Mouse (Mus musculus): Measurements from ENCODE around the gene Rhbdf1.

Rhbdf1 gene

GRCm38 (mm10) chr11:32221951-32222409 is at the start of gene Rhbdf1:
TSS of gene Rhbdf1 (minus strand) at chr11:32222300.
- peak; percentile 77 for DNase-seq (ENCODE audit: low spot score)

GRCm38 (mm10) chr11:32271178-32271577 is 49.1 kb upstream of the Rhbdf1 start:
- DNase-seq (ENCODE audit: low spot score), result no peak

DNA sequence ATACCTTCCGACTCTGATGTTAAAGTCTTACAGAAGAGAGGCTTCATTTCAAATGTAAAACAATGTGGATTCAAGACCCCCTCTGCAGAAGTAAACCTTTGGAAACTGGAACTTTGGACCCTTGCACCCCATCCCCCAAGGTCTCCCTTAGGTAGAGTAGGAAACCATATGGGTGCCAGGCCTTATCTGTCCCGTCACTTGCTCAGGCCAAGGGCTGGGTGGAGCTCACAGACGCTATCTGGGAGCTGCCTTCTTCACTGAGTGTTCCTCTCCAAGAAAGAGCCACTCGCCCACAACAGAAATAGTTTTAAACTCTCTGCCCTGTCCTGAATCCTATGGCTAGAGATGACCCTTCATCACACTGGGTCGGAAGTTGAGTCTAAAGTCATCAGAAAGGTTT is 46.9 kb upstream of the Rhbdf1 start:
- DNase-seq (ENCODE audit: low spot score), result no peak

- DNase-seq (ENCODE audit: low spot score), result peak; percentile 31
These were observed 45.9 kb upstream of the Rhbdf1 start for GRCm38 (mm10) chr11:32267964-32268363.

- peak; percentile 99 for DNase-seq (ENCODE audit: low spot score)
These were observed 45.2 kb upstream of the Rhbdf1 start, which contains the start of gene Nprl3 for GRCm38 (mm10) chr11:32267188-32267884. TSS of gene Nprl3 (minus strand) at chr11:32267707.

GRCm38 (mm10) chr11:32266776-32267175 is 44.7 kb upstream of the Rhbdf1 start:
- DNase-seq (ENCODE audit: low spot score), result no peak

DNA sequence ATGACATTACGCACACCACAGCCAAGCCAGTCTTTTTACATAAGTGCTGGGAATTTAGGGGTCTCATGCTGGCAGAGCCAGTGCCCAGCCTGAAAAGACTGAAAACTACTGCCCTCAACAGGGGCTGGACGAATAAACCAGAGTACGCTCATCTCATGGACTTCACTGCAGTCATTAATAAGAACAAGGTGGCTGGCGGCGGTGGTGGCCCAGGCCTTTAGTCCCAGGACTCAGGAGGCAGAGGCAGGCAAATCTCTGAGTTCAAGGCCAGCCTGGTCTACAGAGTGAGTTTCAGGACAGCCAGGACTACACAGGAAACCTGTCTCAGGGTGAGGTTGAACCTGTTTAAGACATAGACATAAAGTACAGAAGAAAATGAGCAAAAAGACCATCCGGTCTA is 44.1 kb upstream of the Rhbdf1 start:
- no peak for DNase-seq (ENCODE audit: low spot score)

DNA sequence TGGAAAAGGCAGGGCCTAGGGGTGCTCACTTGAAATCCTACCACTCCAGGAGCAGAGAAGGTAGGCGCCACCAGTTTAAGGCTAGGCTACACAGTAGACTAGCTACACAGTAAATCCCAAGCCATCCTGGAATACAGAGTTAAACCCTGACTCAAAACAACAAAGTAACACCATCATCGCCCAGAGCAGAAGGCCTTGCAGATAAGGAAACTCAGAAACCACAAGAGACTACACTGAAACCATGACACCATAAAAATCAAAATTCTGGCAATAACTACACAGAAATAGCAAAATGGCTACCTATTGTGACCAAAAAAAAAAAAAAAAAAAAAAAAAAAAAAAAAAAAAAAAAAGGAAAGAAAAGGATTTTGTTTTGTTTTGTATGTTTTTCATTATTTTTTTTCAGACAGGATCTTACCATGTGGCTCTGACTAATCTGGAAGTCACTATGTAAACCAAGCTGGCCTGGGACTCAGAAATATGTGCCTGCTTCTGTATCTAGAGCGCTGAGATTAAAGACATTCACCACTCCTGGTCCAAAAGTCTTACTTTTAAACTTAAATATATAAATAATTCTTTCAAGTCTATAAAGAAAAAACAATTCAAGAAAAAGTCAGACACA is 43.1 kb upstream of the Rhbdf1 start:
- DNase-seq (ENCODE audit: low spot score), result no peak

DNA sequence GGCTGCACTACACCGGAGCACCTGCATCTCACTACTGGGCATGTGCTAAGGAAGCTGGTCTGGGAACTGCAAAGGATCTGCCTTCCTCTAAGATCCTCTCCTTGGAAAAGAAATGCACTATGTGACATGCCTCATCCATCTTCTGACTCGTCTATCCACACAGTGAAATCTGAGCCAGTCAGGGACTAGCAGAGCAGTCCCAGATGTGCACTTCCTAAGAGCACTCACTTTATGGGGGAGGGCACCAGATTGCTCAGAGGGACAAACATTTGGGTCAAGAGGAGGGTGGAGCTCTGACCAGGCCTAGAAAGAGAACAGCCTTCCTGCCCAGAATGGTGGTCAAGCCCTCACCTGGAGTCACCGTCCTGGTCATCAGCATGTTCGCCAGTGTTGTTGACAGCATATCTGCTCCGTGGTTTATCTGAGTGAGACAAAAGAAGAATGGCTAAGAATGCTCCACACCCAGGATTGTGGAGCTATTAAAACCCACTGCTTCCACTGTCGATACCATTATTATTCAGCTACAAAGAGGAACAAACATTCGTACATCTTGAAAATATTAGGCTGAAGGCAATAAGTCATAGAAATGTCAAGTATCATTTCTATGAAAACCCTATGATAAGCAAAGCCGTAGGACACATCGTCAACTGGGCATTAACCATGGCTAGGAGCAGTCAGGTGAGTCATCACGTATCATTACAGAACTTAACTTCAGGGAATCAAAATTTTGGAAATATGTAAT is 40.7 kb upstream of the Rhbdf1 start:
- DNase-seq (ENCODE audit: low spot score), result no peak

DNA sequence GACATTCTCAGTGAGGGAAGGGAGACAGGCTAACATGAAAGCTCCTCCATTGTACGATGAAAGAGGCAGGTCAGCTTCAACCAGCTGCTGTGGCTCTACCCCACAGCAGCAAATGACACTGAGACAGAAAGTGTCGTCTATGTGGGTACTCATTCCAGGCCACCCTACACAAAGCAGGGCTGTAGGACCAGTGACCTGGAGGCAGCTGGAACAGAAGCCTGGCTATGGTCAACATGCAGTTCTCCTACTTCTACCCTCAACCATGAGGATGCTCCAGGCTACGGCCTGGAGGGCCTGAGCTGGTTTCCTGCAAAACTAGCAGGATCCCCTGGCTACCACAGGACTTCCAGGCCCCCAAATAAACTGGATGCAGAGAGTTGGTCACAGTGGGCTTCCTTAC is 34.5 kb upstream of the Rhbdf1 start:
- DNase-seq (ENCODE audit: low spot score), result no peak

GRCm38 (mm10) chr11:32256146-32256545 is 34.0 kb upstream of the Rhbdf1 start:
- DNase-seq (ENCODE audit: low spot score), result no peak

DNA sequence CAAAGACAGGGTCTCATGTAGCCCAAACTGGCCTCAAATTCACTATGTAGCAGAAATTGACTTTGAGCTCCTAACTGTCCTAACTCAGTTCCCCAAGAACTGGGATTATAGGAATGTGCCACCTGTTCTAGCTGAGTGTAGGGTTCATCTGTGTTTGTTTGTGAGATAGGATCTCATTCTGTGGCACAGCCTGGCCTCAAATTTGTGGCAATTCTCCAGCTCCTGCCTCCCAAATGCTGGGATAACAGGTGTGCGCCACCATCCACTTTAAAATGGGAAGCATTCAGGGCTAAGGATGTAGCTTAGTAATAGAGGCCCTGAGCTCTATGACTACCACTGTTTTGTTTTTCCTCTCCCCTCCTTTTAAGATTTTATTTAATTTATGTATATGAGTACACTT is 31.0 kb upstream of the Rhbdf1 start:
- DNase-seq (ENCODE audit: low spot score), result no peak

GRCm38 (mm10) chr11:32250880-32251763 is 29.0 kb upstream of the Rhbdf1 start:
- no peak for DNase-seq (ENCODE audit: low spot score)

- DNase-seq (ENCODE audit: low spot score), result no peak
These were observed 26.2 kb upstream of the Rhbdf1 start for GRCm38 (mm10) chr11:32248350-32248749.

GRCm38 (mm10) chr11:32247068-32247467 is 25.0 kb upstream of the Rhbdf1 start:
- peak; percentile 60 for DNase-seq (ENCODE audit: low spot score)

- DNase-seq (ENCODE audit: low spot score), result no peak
These were observed 23.5 kb upstream of the Rhbdf1 start for GRCm38 (mm10) chr11:32245614-32246013.

GRCm38 (mm10) chr11:32244617-32245016 is 22.5 kb upstream of the Rhbdf1 start:
- DNase-seq (ENCODE audit: low spot score), result no peak

DNA sequence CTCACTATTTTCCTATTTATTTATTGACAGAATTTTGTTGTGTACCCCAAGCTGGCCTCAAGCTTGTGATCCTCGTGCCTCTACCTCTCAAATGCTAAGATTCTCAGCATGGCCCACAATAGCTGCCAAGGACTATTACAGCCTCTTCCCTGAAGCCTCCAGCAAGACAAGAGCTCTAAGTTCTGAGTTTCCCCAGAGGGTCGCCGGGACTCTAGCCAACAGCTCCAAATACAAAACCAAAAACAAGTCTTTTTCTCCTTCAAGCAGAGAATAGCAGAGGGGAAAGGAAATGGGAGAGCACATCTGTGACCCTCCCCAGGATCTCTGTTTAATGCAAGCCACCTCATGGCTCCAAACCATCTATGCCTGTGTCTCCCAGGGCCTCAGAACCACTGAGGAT is 22.0 kb upstream of the Rhbdf1 start:
- no peak for DNase-seq (ENCODE audit: low spot score)

DNA sequence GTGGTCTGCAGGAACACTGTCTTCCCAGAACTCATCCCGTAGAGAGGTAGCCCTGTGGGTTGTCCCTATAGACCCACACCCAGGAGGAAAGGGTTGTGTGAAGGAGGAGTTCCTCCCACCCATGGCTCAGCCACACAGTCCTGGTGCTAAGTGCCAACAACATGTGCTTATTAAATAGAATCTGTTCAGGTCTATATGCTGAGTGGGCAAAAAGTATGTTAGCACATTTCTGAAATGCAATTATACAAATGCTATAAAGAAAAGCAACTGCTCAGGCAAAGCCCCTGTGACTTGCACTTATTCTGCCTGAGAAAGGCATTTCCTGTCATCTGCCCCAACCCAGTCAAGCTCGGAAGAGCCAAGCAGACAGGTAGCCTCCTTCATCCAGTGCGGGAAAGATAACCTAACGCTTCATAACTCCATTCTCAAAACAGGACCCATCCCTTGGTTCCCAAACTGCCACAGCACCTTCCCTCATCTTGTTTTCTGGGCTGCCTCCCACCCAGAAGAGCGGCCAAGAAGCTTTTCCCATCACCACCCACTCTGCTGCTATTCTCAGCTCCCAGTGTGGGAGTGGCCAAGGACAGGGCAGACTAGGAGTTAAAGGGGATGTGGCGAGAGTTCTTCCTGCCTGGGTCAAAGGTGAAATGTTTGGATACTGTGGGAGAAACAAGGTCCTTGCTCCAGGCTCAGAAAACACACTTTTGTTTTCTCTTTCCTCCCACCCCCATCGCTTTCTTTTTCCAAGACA is 21.3 kb upstream of the Rhbdf1 start:
- no peak for DNase-seq (ENCODE audit: low spot score)

GRCm38 (mm10) chr11:32242209-32242608 is 20.1 kb upstream of the Rhbdf1 start:
- DNase-seq (ENCODE audit: low spot score), result no peak

DNA sequence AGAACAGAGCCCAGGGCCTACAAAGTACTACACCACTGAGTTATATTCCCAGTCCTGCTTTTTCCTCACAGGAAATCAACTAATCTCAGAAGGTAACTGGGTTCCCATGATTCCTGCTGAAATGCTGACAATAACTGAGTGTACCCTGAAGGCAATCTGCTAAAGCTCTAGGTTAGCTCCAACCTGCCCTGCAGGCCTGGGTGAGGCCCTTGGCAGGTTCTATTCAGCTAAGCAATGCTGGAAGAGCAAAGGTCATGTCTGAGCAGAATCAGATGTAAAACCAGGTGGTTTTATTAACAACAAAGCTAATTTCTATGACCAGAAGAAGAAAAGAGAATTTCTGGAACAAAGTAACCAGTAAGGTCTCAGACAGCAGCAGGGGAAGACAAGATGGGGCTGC is 19.3 kb upstream of the Rhbdf1 start:
- no peak for DNase-seq (ENCODE audit: low spot score)

Measured in MN1 (cell line).